ENCODE assay signal across 17 mouse cellular contexts in genomic region chr15:83150694-83151093, GRCm38 (mm10). TPM values are rescaled to one million over a fixed set of nuclear protein-coding genes. Genes with fewer than 3 reads are reported as not detected.
DNase-seq lines count a peak whose midpoint lies in the region; ATAC-seq lines count a peak whose summit lies in the region.
"Had no signal": no experiment of that assay in that cellular context is flagged by ENCODE, and none has a peak within 500 bp of the region (broad histone marks: within the 10 kb centered on the region; RNA-seq: fewer than 3 reads in every experiment).

No protein-coding gene starts in this region.

- H3K9ac ChIP-seq in heart, embryonic 13.5 days = 0 out of 2 replicates have a peak overlapping the region, but pooled peaks have one; percentile 48
- no peak overlapping the region for H3K9ac ChIP-seq in limb, embryonic 11.5 days (ENCODE audit: low read length)
- no peak overlapping the region for H3K9ac ChIP-seq in embryonic facial prominence, embryonic 14.5 days (ENCODE audit: low read depth, low read length)
- H3K9ac ChIP-seq in limb, embryonic 15.5 days = no peak overlapping the region

- peaks cover 38% of the 10 kb centered on the region for H3K36me3 ChIP-seq in heart, embryonic 13.5 days
- peaks cover 5% of the 10 kb centered on the region; the same call in 1 of the 2 replicates for H3K36me3 ChIP-seq in limb, embryonic 11.5 days (ENCODE audit: control insufficient read depth, insufficient read depth, low read length)
- H3K36me3 ChIP-seq in limb, embryonic 10.5 days = peaks cover 36% of the 10 kb centered on the region
- peaks cover 31% of the 10 kb centered on the region for H3K36me3 ChIP-seq in embryonic facial prominence, embryonic 14.5 days (ENCODE audit: control insufficient read depth, insufficient read depth, low read length)
- peaks cover 27% of the 10 kb centered on the region for H3K36me3 ChIP-seq in limb, embryonic 15.5 days

- H3K27me3 ChIP-seq in heart, embryonic 13.5 days (replicated peaks) = no peaks in the 10 kb centered on the region
- H3K27me3 ChIP-seq in limb, embryonic 11.5 days (ENCODE audit: control insufficient read depth, insufficient read depth, low read length) = no peaks in the 10 kb centered on the region
- H3K27me3 ChIP-seq in limb, embryonic 10.5 days (ENCODE audit: low read depth, poor library complexity, severe bottlenecking) = no peaks in the 10 kb centered on the region
- no peaks in the 10 kb centered on the region for H3K27me3 ChIP-seq in embryonic facial prominence, embryonic 14.5 days (replicated peaks; ENCODE audit: control insufficient read depth, insufficient read depth, low read length)
- no peaks in the 10 kb centered on the region for H3K27me3 ChIP-seq in limb, embryonic 15.5 days
- H3K27me3 ChIP-seq: megakaryocyte, embryonic 14.5 days had no signal

- no peak for ATAC-seq in heart, embryonic 13.5 days (ENCODE audit: extremely low read depth, insufficient number of reproducible peaks, low FRiP score, low TSS enrichment)
- ATAC-seq in limb, embryonic 11.5 days (ENCODE audit: insufficient number of reproducible peaks, low FRiP score, low TSS enrichment, low read depth) = no peak
- ATAC-seq in embryonic facial prominence, embryonic 14.5 days (ENCODE audit: low read depth) = no peak
- ATAC-seq in limb, embryonic 15.5 days (ENCODE audit: insufficient number of reproducible peaks, low FRiP score, low TSS enrichment, low read depth) = no peak
- ATAC-seq: CD4-positive, CD25-positive, alpha-beta regulatory T cell, adult 4 months; hindbrain, postnatal 0 days had no signal

- H3K4me3 ChIP-seq in heart, embryonic 13.5 days = no peak overlapping the region
- H3K4me3 ChIP-seq in limb, embryonic 11.5 days (ENCODE audit: low read depth, low read length) = no peak overlapping the region
- H3K4me3 ChIP-seq in limb, embryonic 10.5 days = no peak overlapping the region
- H3K4me3 ChIP-seq in embryonic facial prominence, embryonic 14.5 days (ENCODE audit: low read depth, low read length) = no peak overlapping the region
- H3K4me3 ChIP-seq in limb, embryonic 15.5 days = no peak overlapping the region

- no peak for DNase-seq in heart, postnatal 4 days
- no peak for DNase-seq in limb, embryonic 11.5 days (ENCODE audit: low spot score)
- no peak for DNase-seq in limb, embryonic 10.5 days (ENCODE audit: low spot score)
- DNase-seq in embryonic facial prominence, embryonic 14.5 days (ENCODE audit: low spot score) = no peak
- DNase-seq in lung, postnatal 36 days = no peak
- DNase-seq: adrenal gland, adult 8-10 months; cerebellum, postnatal 14 days; heart, adult 18-20 months; heart, postnatal 14 days; kidney, postnatal 10 days; thymus, postnatal 14 days had no signal

- H3K27ac ChIP-seq in heart, embryonic 13.5 days (replicated peaks) = no peak overlapping the region
- 0 out of 2 replicates have a peak overlapping the region, but pooled peaks have one; percentile 5 for H3K27ac ChIP-seq in limb, embryonic 11.5 days (replicated peaks; ENCODE audit: low read depth, low read length)
- H3K27ac ChIP-seq in limb, embryonic 10.5 days = no peak overlapping the region
- H3K27ac ChIP-seq in embryonic facial prominence, embryonic 14.5 days (replicated peaks; ENCODE audit: low read depth, low read length) = peak overlapping the region; percentile 7
- H3K27ac ChIP-seq in limb, embryonic 15.5 days = peak overlapping the region; percentile 39; the same call in 1 of the 2 replicates

- no peaks in the 10 kb centered on the region for H3K9me3 ChIP-seq in heart, embryonic 13.5 days
- H3K9me3 ChIP-seq in limb, embryonic 11.5 days (ENCODE audit: control insufficient read depth, low read length) = no peaks in the 10 kb centered on the region
- H3K9me3 ChIP-seq in limb, embryonic 10.5 days (replicated peaks) = no peaks in the 10 kb centered on the region
- no peaks in the 10 kb centered on the region for H3K9me3 ChIP-seq in embryonic facial prominence, embryonic 14.5 days (ENCODE audit: control insufficient read depth, low read length)
- no peaks in the 10 kb centered on the region for H3K9me3 ChIP-seq in limb, embryonic 15.5 days
- H3K9me3 ChIP-seq: forebrain, embryonic 10.5 days; megakaryocyte, embryonic 14.5 days had no signal

- H3K4me1 ChIP-seq in heart, embryonic 13.5 days = peaks cover 18% of the 10 kb centered on the region
- H3K4me1 ChIP-seq in limb, embryonic 11.5 days (ENCODE audit: control insufficient read depth, insufficient read depth, low read length) = peaks cover 5% of the 10 kb centered on the region
- peaks cover 15% of the 10 kb centered on the region for H3K4me1 ChIP-seq in limb, embryonic 10.5 days
- peaks cover 11% of the 10 kb centered on the region; the same call in 1 of the 2 replicates for H3K4me1 ChIP-seq in embryonic facial prominence, embryonic 14.5 days (ENCODE audit: control insufficient read depth, insufficient read depth, low read length)
- H3K4me1 ChIP-seq in limb, embryonic 15.5 days = peaks cover 13% of the 10 kb centered on the region

- no peak overlapping the region for H3K4me2 ChIP-seq in heart, embryonic 13.5 days
- H3K4me2 ChIP-seq in limb, embryonic 11.5 days (ENCODE audit: low read depth, severe bottlenecking) = no peak overlapping the region
- H3K4me2 ChIP-seq in embryonic facial prominence, embryonic 14.5 days (ENCODE audit: low read depth, low read length) = no peak overlapping the region
- H3K4me2 ChIP-seq in limb, embryonic 15.5 days = no peak overlapping the region

- WGBS in heart, embryonic 13.5 days = 87% methylated on average over 4 of the region's 4 CpGs
- WGBS in limb, embryonic 11.5 days = 86% methylated on average over 4 of the region's 4 CpGs
- 89% methylated on average over 4 of the region's 4 CpGs for WGBS in limb, embryonic 10.5 days
- 86% methylated on average over 4 of the region's 4 CpGs for WGBS in embryonic facial prominence, embryonic 14.5 days
- 80% methylated on average over 4 of the region's 4 CpGs for WGBS in limb, embryonic 15.5 days

RNA-seq across cellular contexts. Expression of gene Poldip3, which starts 1.5 kb away (rescaled TPM):
- polyA plus RNA-seq in heart, embryonic 13.5 days (2015; fragmentation: Nextera tagmentation; extraction: Ambion mirVana) = 73.9 and 74.2 TPM in 2 replicates
- total RNA-seq in heart, postnatal 4 days (2021) = 10 to 100 TPM; 52.6 to 58.4 TPM
- 176 and 182 TPM in 2 replicates for polyA plus RNA-seq in limb, embryonic 11.5 days (2014; fragmentation: Nextera tagmentation; extraction: Ambion mirVana)
- polyA plus RNA-seq in limb, embryonic 10.5 days (2016; fragmentation: Nextera tagmentation; extraction: Ambion mirVana) = 183 and 193 TPM in 2 replicates
- 126 and 151 TPM in 2 replicates for polyA plus RNA-seq in embryonic facial prominence, embryonic 14.5 days (2014; fragmentation: Nextera tagmentation; extraction: Ambion mirVana)
- 134 and 137 TPM in 2 replicates for polyA plus RNA-seq in limb, embryonic 15.5 days (2015; fragmentation: Nextera tagmentation; extraction: Ambion mirVana)

RNA-seq across cellular contexts. Expression of gene Cyb5r3, which starts 21.7 kb away (rescaled TPM):
- polyA plus RNA-seq in heart, embryonic 13.5 days (2015; fragmentation: Nextera tagmentation; extraction: Ambion mirVana) = 127 and 137 TPM in 2 replicates
- 100 to 1,000 TPM; 135 to 141 TPM for total RNA-seq in heart, postnatal 4 days (2021)
- polyA plus RNA-seq in limb, embryonic 11.5 days (2014; fragmentation: Nextera tagmentation; extraction: Ambion mirVana) = 136 and 149 TPM in 2 replicates
- 163 and 174 TPM in 2 replicates for polyA plus RNA-seq in limb, embryonic 10.5 days (2016; fragmentation: Nextera tagmentation; extraction: Ambion mirVana)
- polyA plus RNA-seq in embryonic facial prominence, embryonic 14.5 days (2014; fragmentation: Nextera tagmentation; extraction: Ambion mirVana) = 125 and 126 TPM in 2 replicates
- 152 and 185 TPM in 2 replicates for polyA plus RNA-seq in limb, embryonic 15.5 days (2015; fragmentation: Nextera tagmentation; extraction: Ambion mirVana)

RNA-seq across cellular contexts. Expression of gene Rrp7a, which starts 28.1 kb away (rescaled TPM):
- polyA plus RNA-seq in heart, embryonic 13.5 days (2015; fragmentation: Nextera tagmentation; extraction: Ambion mirVana) = 41.1 and 45.9 TPM in 2 replicates
- 10 to 100 TPM; 54.6 to 56.3 TPM for total RNA-seq in heart, postnatal 4 days (2021)
- 53.5 and 57.3 TPM in 2 replicates for polyA plus RNA-seq in limb, embryonic 11.5 days (2014; fragmentation: Nextera tagmentation; extraction: Ambion mirVana)
- polyA plus RNA-seq in limb, embryonic 10.5 days (2016; fragmentation: Nextera tagmentation; extraction: Ambion mirVana) = 66.9 and 76.5 TPM in 2 replicates
- 61.6 and 63.0 TPM in 2 replicates for polyA plus RNA-seq in embryonic facial prominence, embryonic 14.5 days (2014; fragmentation: Nextera tagmentation; extraction: Ambion mirVana)
- 66.9 and 67.3 TPM in 2 replicates for polyA plus RNA-seq in limb, embryonic 15.5 days (2015; fragmentation: Nextera tagmentation; extraction: Ambion mirVana)

Comparison
In these comparisons a context has a peak if more than half of its experiments do, and no peak if none do; other contexts are left out.
1. H3K27ac ChIP-seq: peak in limb, embryonic 11.5 days (single experiment), embryonic facial prominence, embryonic 14.5 days (single experiment) and limb, embryonic 15.5 days (single experiment); none in heart, embryonic 13.5 days (single experiment) and limb, embryonic 10.5 days (single experiment).